Mouse (Mus musculus) lung, embryonic 15.5 days (tissue): ENCODE data around the gene Dact3. TPM values are rescaled to one million over a fixed set of nuclear protein-coding genes. Genes with fewer than 3 reads are reported as not detected.

Source experiments
- ATAC-seq: fragments of 200-750 bp; cut with Nextera tagmentation; 2 replicates; pipeline ENCODE4 v1.8.0; 2017; ENCODE audit warnings: moderate number of reproducible peaks, borderline replicate concordance; ENCODE audit not compliant: low FRiP score, low TSS enrichment; ENCODE audit errors: extremely low read depth
- H3K27ac ChIP-seq: fragments of 300-500 bp; sonication (generic); 2 replicates; pipeline ENCODE4 v1.5.1; 2015; ENCODE audit warnings: moderate library complexity, mild to moderate bottlenecking, inconsistent platforms
- H3K27me3 ChIP-seq: fragments of 300-500 bp; sonication (generic); 2 replicates; pipeline ENCODE4 v1.6.1; 2015; ENCODE audit warnings: inconsistent platforms
- H3K36me3 ChIP-seq: fragments of 300-500 bp; sonication (generic); 2 replicates; pipeline ENCODE4 v1.6.1; 2015; ENCODE audit warnings: inconsistent platforms
- H3K4me1 ChIP-seq: fragments of 300-500 bp; sonication (generic); 2 replicates; pipeline ENCODE4 v1.6.1; 2015; ENCODE audit warnings: inconsistent platforms
- H3K4me2 ChIP-seq: fragments of 300-500 bp; sonication (generic); 2 replicates; pipeline ENCODE4 v1.6.1; 2015; ENCODE audit warnings: inconsistent platforms, mild to moderate bottlenecking, moderate library complexity
- H3K4me3 ChIP-seq: fragments of 300-500 bp; sonication (generic); 2 replicates; pipeline ENCODE4 v1.5.1; 2015; ENCODE audit warnings: mild to moderate bottlenecking, inconsistent platforms
- H3K9ac ChIP-seq: fragments of 300-500 bp; sonication (generic); 2 replicates; pipeline ENCODE4 v1.6.1; 2015; ENCODE audit warnings: inconsistent platforms
- H3K9me3 ChIP-seq: fragments of 300-500 bp; sonication (generic); 2 replicates; pipeline ENCODE4 v1.6.1; 2016; ENCODE audit warnings: inconsistent platforms
- WGBS: fragments of 180-500 bp; shearing (Covaris S2); methylation state at CpG from one replicate; pipeline ENCODE4 v1.1.7; 2015; 5-methylcytosine and 5-hydroxymethylcytosine counted together
- polyA plus RNA-seq: library from polyadenylated mRNA; unstranded; fragments of >200 nt; fragmentation: Nextera tagmentation; extraction: Ambion mirVana; gene quantifications from 2 replicates; pipeline ENCODE4 v1.2.1, GENCODE M21; 2015

Dact3 gene
- polyA plus RNA-seq: 3.5 and 3.7 TPM in 2 replicates

- peak within 1 kb of the TSS; percentile 93 for H3K27ac ChIP-seq
- H3K9me3 ChIP-seq: no peaks in the 10 kb centered on the region
- 0% methylated on average over 1 of the region's 1 CpGs for WGBS
- no peaks in the 10 kb centered on the region for H3K27me3 ChIP-seq
- H3K36me3 ChIP-seq: peaks cover 4% of the 10 kb centered on the region; the same call in 1 of the 2 replicates
- H3K4me1 ChIP-seq: peaks cover 33% of the 10 kb centered on the region
- peak within 1 kb of the TSS; percentile 74 for H3K9ac ChIP-seq
- no peak for ATAC-seq
- H3K4me3 ChIP-seq: peak within 1 kb of the TSS; percentile 77
- peak within 1 kb of the TSS; percentile 92 for H3K4me2 ChIP-seq
These were observed at the start of gene Dact3 for GRCm38 (mm10) chr7:16875310-16875325. TSS of gene Dact3 (plus strand) at chr7:16875317.

- H3K4me3 ChIP-seq: no peak overlapping the region
- WGBS: 82% methylated on average over 10 of the region's 10 CpGs
- peaks cover 17% of the 10 kb centered on the region; the same call in 1 of the 2 replicates for H3K4me1 ChIP-seq
- peaks cover 71% of the 10 kb centered on the region for H3K36me3 ChIP-seq
- ATAC-seq: no peak
- H3K4me2 ChIP-seq: no peak overlapping the region
- no peaks in the 10 kb centered on the region for H3K9me3 ChIP-seq
- H3K27me3 ChIP-seq: no peaks in the 10 kb centered on the region
- H3K9ac ChIP-seq: no peak overlapping the region
- H3K27ac ChIP-seq: no peak overlapping the region
These were observed 49.3 kb upstream of the Dact3 start for GRCm38 (mm10) chr7:16825785-16826184.

- Histone ChIP-seq H3K9me3 (no peaks in the 10 kb centered on the region), H3K36me3 (peaks cover 79% of the 10 kb centered on the region), H3K27me3 (no peaks in the 10 kb centered on the region), H3K9ac (no peak overlapping the region), H3K4me2 (no peak overlapping the region), H3K27ac (no peak overlapping the region), H3K4me3 (no peak overlapping the region), H3K4me1 (peaks cover 12% of the 10 kb centered on the region; the same call in 1 of the 2 replicates)
- 75% methylated on average over 5 of the region's 5 CpGs for WGBS
- ATAC-seq: no peak
These were observed 48.5 kb upstream of the Dact3 start for GRCm38 (mm10) chr7:16826571-16826970.

- Histone ChIP-seq H3K4me2 (no peak overlapping the region), H3K36me3 (peaks cover 86% of the 10 kb centered on the region), H3K9me3 (no peaks in the 10 kb centered on the region), H3K27me3 (no peaks in the 10 kb centered on the region), H3K27ac (no peak overlapping the region), H3K9ac (no peak overlapping the region), H3K4me3 (no peak overlapping the region), H3K4me1 (peaks cover 6% of the 10 kb centered on the region; the same call in 1 of the 2 replicates)
- WGBS: 77% methylated on average over 4 of the region's 4 CpGs
- ATAC-seq: no peak
These were observed 47.8 kb upstream of the Dact3 start for GRCm38 (mm10) chr7:16827274-16827673.

GRCm38 (mm10) chr7:16830449-16830848, 44.7 kb upstream of the Dact3 start:
- Histone ChIP-seq H3K4me2 (no peak overlapping the region), H3K4me3 (no peak overlapping the region), H3K36me3 (peaks cover 87% of the 10 kb centered on the region), H3K27me3 (no peaks in the 10 kb centered on the region), H3K4me1 (no peaks in the 10 kb centered on the region), H3K9me3 (no peaks in the 10 kb centered on the region), H3K9ac (no peak overlapping the region), H3K27ac (no peak overlapping the region)
- WGBS: 66% methylated on average over 9 of the region's 9 CpGs
- ATAC-seq: no peak

- peaks cover 19% of the 10 kb centered on the region for H3K4me1 ChIP-seq
- no peak overlapping the region for H3K27ac ChIP-seq
- H3K4me3 ChIP-seq: no peak overlapping the region
- ATAC-seq: no peak
- H3K4me2 ChIP-seq: no peak overlapping the region
- H3K9me3 ChIP-seq: no peaks in the 10 kb centered on the region
- H3K27me3 ChIP-seq: no peaks in the 10 kb centered on the region
- H3K9ac ChIP-seq: no peak overlapping the region
- WGBS: 92% methylated on average over 18 of the region's 18 CpGs
- peaks cover 75% of the 10 kb centered on the region for H3K36me3 ChIP-seq
These were observed 37.0 kb upstream of the Dact3 start for GRCm38 (mm10) chr7:16837916-16838803.

GRCm38 (mm10) chr7:16838804-16839426, 36.2 kb upstream of the Dact3 start:
- 77% methylated on average over 6 of the region's 6 CpGs for WGBS
- H3K9ac ChIP-seq: no peak overlapping the region
- no peak for ATAC-seq
- H3K27me3 ChIP-seq: no peaks in the 10 kb centered on the region
- H3K4me1 ChIP-seq: peaks cover 24% of the 10 kb centered on the region
- H3K36me3 ChIP-seq: peaks cover 67% of the 10 kb centered on the region
- H3K4me2 ChIP-seq: no peak overlapping the region
- H3K4me3 ChIP-seq: no peak overlapping the region
- H3K27ac ChIP-seq: no peak overlapping the region
- H3K9me3 ChIP-seq: no peaks in the 10 kb centered on the region

- H3K27ac ChIP-seq: no peak overlapping the region
- H3K4me2 ChIP-seq: no peak overlapping the region
- H3K9me3 ChIP-seq: no peaks in the 10 kb centered on the region
- ATAC-seq: no peak
- 88% methylated on average over 12 of the region's 12 CpGs for WGBS
- H3K27me3 ChIP-seq: no peaks in the 10 kb centered on the region
- no peak overlapping the region for H3K9ac ChIP-seq
- H3K4me1 ChIP-seq: peaks cover 29% of the 10 kb centered on the region
- peaks cover 61% of the 10 kb centered on the region for H3K36me3 ChIP-seq
- no peak overlapping the region for H3K4me3 ChIP-seq
These were observed 35.5 kb upstream of the Dact3 start for GRCm38 (mm10) chr7:16839427-16840108.

- ATAC-seq: no peak
- H3K36me3 ChIP-seq: peaks cover 55% of the 10 kb centered on the region
- H3K9me3 ChIP-seq: no peaks in the 10 kb centered on the region
- no peak overlapping the region for H3K4me3 ChIP-seq
- H3K4me1 ChIP-seq: peaks cover 34% of the 10 kb centered on the region
- H3K27ac ChIP-seq: no peak overlapping the region
- 86% methylated on average over 2 of the region's 2 CpGs for WGBS
- H3K9ac ChIP-seq: no peak overlapping the region
- H3K27me3 ChIP-seq: no peaks in the 10 kb centered on the region
- H3K4me2 ChIP-seq: no peak overlapping the region
These were observed 35.0 kb upstream of the Dact3 start for GRCm38 (mm10) chr7:16840109-16840491.

GRCm38 (mm10) chr7:16841078-16841477, 34.0 kb upstream of the Dact3 start:
- Histone ChIP-seq H3K4me3 (no peak overlapping the region), H3K9ac (no peak overlapping the region), H3K4me2 (no peak overlapping the region), H3K9me3 (no peaks in the 10 kb centered on the region), H3K4me1 (peaks cover 43% of the 10 kb centered on the region), H3K27ac (peak overlapping the region; percentile 90), H3K27me3 (no peaks in the 10 kb centered on the region), H3K36me3 (peaks cover 50% of the 10 kb centered on the region)
- WGBS: 65% methylated on average over 4 of the region's 4 CpGs
- no peak for ATAC-seq

- Histone ChIP-seq H3K9me3 (no peaks in the 10 kb centered on the region), H3K4me1 (peaks cover 43% of the 10 kb centered on the region), H3K27me3 (no peaks in the 10 kb centered on the region), H3K4me3 (peak overlapping the region; percentile 74), H3K4me2 (peak overlapping the region; percentile 95), H3K27ac (peak overlapping the region; percentile 90), H3K9ac (no peak overlapping the region), H3K36me3 (peaks cover 46% of the 10 kb centered on the region)
- no peak for ATAC-seq
- 32% methylated on average over 11 of the region's 11 CpGs for WGBS
These were observed 33.3 kb upstream of the Dact3 start for GRCm38 (mm10) chr7:16841561-16842560.
